Comparison of ENCODE assay signal across 9 mouse cellular contexts in the genomic region with DNA sequence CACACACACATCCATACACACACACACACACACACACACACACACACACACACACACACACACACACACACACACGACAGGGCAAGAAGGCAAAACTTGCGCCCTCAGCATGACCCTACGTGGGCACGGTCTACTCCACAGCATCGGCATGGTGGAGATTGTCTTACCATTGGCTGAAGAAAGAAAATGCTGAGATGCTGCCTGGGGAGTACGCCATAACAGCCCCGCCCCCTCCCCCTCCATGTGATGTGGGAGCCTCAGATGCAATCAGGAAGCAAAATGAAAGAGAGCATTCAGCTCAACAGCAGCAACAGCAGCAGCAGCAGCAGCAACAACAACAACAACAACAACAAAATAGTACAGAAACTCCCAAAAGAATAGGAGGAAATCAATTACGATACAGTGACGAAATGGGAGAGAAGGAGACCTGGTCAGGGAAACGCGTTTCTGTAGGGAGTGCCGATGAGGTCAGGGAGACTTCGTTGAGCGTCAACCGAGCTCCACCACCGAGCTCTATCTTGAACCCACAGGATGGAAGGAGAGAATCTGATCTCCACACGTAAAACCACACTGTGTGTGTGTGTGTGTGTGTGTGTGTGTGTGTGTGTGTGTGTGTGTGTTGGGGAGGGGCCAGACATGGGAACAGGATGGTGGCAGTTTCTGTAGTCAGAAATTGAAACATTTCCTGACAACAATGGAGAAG. TPM values are rescaled to one million over a fixed set of nuclear protein-coding genes. Genes with fewer than 3 reads are reported as not detected.
DNase-seq lines count a peak whose midpoint lies in the region; ATAC-seq and TF ChIP-seq lines count a peak whose summit lies in the region.
"Had no signal": no experiment of that assay in that cellular context is flagged by ENCODE, and none has a peak within 500 bp of the region (broad histone marks: within the 10 kb centered on the region; RNA-seq: fewer than 3 reads in every experiment).

No protein-coding gene starts in this region.

- no peak overlapping the region for H3K4me3 ChIP-seq in heart, postnatal 0 days (ENCODE audit: low read depth, low read length)
- no peak overlapping the region for H3K4me3 ChIP-seq in limb, embryonic 15.5 days

- ATAC-seq in heart, postnatal 0 days (ENCODE audit: insufficient read depth, low read depth): peak; percentile 43; the same call in 1 of the 2 replicates
- no peak for ATAC-seq in limb, embryonic 15.5 days (ENCODE audit: insufficient number of reproducible peaks, low FRiP score, low TSS enrichment, low read depth)
- peak; percentile 28; the same call in 1 of the 2 replicates for ATAC-seq in neutrophil, adult 5-6 weeks (ENCODE audit: extremely low read depth, insufficient number of reproducible peaks, low FRiP score, poor library complexity, severe bottlenecking)

- TF ChIP-seq CTCF in heart, postnatal 0 days (IDR thresholded peaks at IDR 0.05; ENCODE audit: low read depth): no peak

- peaks cover 3% of the 10 kb centered on the region; the same call in 1 of the 2 replicates for H3K4me1 ChIP-seq in heart, postnatal 0 days (ENCODE audit: control insufficient read depth, insufficient read depth)
- H3K4me1 ChIP-seq in limb, embryonic 15.5 days: peaks cover 5% of the 10 kb centered on the region

- 50% methylated on average over 17 of the region's 17 CpGs for WGBS in heart, postnatal 0 days
- 67% methylated on average over 17 of the region's 17 CpGs for WGBS in limb, embryonic 15.5 days

- DNase-seq in heart, adult 18-20 months: peak; percentile 22 to 32
- no peak for DNase-seq in heart, postnatal 25 days (ENCODE audit: low spot score)
- peak; percentile 15 for DNase-seq in heart, postnatal 0 days (ENCODE audit: low spot score)
- no peak for DNase-seq in layer of hippocampus, postnatal 25 days (ENCODE audit: extremely low spot score in 1 of 2, low spot score in 1 of 2)
- no peak for DNase-seq in yolk sac, embryonic 10.5 days (ENCODE audit: low spot score)
- no peak for DNase-seq in ovary, postnatal 10 days (ENCODE audit: low spot score)

- intact Hi-C loops in heart, postnatal 25 days (cut with DNase I): loop anchor here (5.0 kb wide), 1 partner anchor 87 kb away; no protein-coding TSS in a partner anchor

- peak overlapping the region; percentile 78 for H3K27ac ChIP-seq in heart, postnatal 0 days (ENCODE audit: low read depth)
- H3K27ac ChIP-seq in limb, embryonic 15.5 days: 0 out of 2 replicates have a peak overlapping the region, but pooled peaks have one; percentile 48

- TF ChIP-seq EP300 in heart, postnatal 0 days (IDR thresholded peaks at IDR 0.05; ENCODE audit: low read depth): 0 out of 2 replicates have a peak, but pooled peaks have one; percentile 33

- no peaks in the 10 kb centered on the region for H3K36me3 ChIP-seq in heart, postnatal 0 days (replicated peaks; ENCODE audit: control insufficient read depth, insufficient read depth, low read length)
- no peaks in the 10 kb centered on the region for H3K36me3 ChIP-seq in limb, embryonic 15.5 days

- H3K27me3 ChIP-seq in heart, postnatal 0 days (ENCODE audit: control insufficient read depth, insufficient read depth, low read length): no peaks in the 10 kb centered on the region
- H3K27me3 ChIP-seq in limb, embryonic 15.5 days: no peaks in the 10 kb centered on the region

- H3K4me2 ChIP-seq in heart, postnatal 0 days (ENCODE audit: low read depth, low read length): peak overlapping the region; percentile 44
- H3K4me2 ChIP-seq in limb, embryonic 15.5 days: 0 out of 2 replicates have a peak overlapping the region, but pooled peaks have one; percentile 7

- no peak overlapping the region for H3K9ac ChIP-seq in heart, postnatal 0 days (replicated peaks; ENCODE audit: low read depth, low read length)
- H3K9ac ChIP-seq in limb, embryonic 15.5 days: no peak overlapping the region

- H3K9me3 ChIP-seq in heart, postnatal 0 days (replicated peaks; ENCODE audit: control insufficient read depth, low read length): peaks cover 9% of the 10 kb centered on the region; the same call in 1 of the 2 replicates
- no peaks in the 10 kb centered on the region for H3K9me3 ChIP-seq in limb, embryonic 15.5 days

RNA-seq across cellular contexts. Expression of a gene that starts 21.5 kb away (rescaled TPM):
- total RNA-seq in heart, adult 18-20 months (2021): 1 to 10 TPM; 7.6 to 7.9 TPM
- 1 to 10 TPM; 5.8 to 7.0 TPM for total RNA-seq in heart, postnatal 25 days (2021)
- 4.6 and 16.9 TPM in 2 replicates for total RNA-seq in heart, postnatal 0 days (2014; rRNA removed; ENCODE audit: low replicate concordance)
- 5.0 TPM in 2 replicates for polyA plus RNA-seq in heart, postnatal 0 days (2015; fragmentation: Nextera tagmentation; extraction: Ambion mirVana)
- 7.8 and 8.7 TPM in 2 replicates for polyA plus RNA-seq in limb, embryonic 15.5 days (2015; fragmentation: Nextera tagmentation; extraction: Ambion mirVana)
- 0.37 TPM in 1 of 2 replicates, not detected in the other for total RNA-seq in neutrophil, adult 5-6 weeks (2017)
- total RNA-seq in layer of hippocampus, postnatal 25 days (2021): 1 to 10 TPM; 4.7 to 7.4 TPM

RNA-seq across cellular contexts. Expression of a gene that starts 41.4 kb away (rescaled TPM):
- total RNA-seq in heart, adult 18-20 months (2021): not detected
- total RNA-seq in heart, postnatal 25 days (2021): not detected
- total RNA-seq in heart, postnatal 0 days (2014; rRNA removed; ENCODE audit: low replicate concordance): not detected in 2 replicates
- not detected in 2 replicates for polyA plus RNA-seq in heart, postnatal 0 days (2015; fragmentation: Nextera tagmentation; extraction: Ambion mirVana)
- polyA plus RNA-seq in limb, embryonic 15.5 days (2015; fragmentation: Nextera tagmentation; extraction: Ambion mirVana): not detected in 2 replicates
- not detected in 2 replicates for total RNA-seq in neutrophil, adult 5-6 weeks (2017)
- total RNA-seq in layer of hippocampus, postnatal 25 days (2021): not detected
- polyA plus RNA-seq: large intestine, adult 2 months had no signal

RNA-seq across cellular contexts. Expression of a gene that starts 54.0 kb away (rescaled TPM):
- 100 to 1,000 TPM; 103 to 107 TPM for total RNA-seq in heart, adult 18-20 months (2021)
- total RNA-seq in heart, postnatal 25 days (2021): 100 to 1,000 TPM in 1 of 2 experiments, 10 to 100 TPM in 1; 98.2 to 109 TPM
- total RNA-seq in heart, postnatal 0 days (2014; rRNA removed; ENCODE audit: low replicate concordance): 62.5 and 82.9 TPM in 2 replicates
- polyA plus RNA-seq in heart, postnatal 0 days (2015; fragmentation: Nextera tagmentation; extraction: Ambion mirVana): 52.5 and 65.8 TPM in 2 replicates
- polyA plus RNA-seq in limb, embryonic 15.5 days (2015; fragmentation: Nextera tagmentation; extraction: Ambion mirVana): 32.9 and 33.1 TPM in 2 replicates
- 22.5 and 27.6 TPM in 2 replicates for total RNA-seq in neutrophil, adult 5-6 weeks (2017)
- 10 to 100 TPM; 45.0 to 53.0 TPM for total RNA-seq in layer of hippocampus, postnatal 25 days (2021)

Comparison
In these comparisons a context has a peak if more than half of its experiments do, and no peak if none do; other contexts are left out.
1. DNase-seq: peak in heart, adult 18-20 months (2 of 2) and heart, postnatal 0 days (single experiment); none in heart, postnatal 25 days (single experiment), layer of hippocampus, postnatal 25 days (0 of 2), yolk sac, embryonic 10.5 days (single experiment) and ovary, postnatal 10 days (single experiment).